Comparison of ENCODE assay signal across 11 mouse cellular contexts in genomic region chr17:35672527-35672926, GRCm38 (mm10). TPM values are rescaled to one million over a fixed set of nuclear protein-coding genes. Genes with fewer than 3 reads are reported as not detected.
DNase-seq lines count a peak whose midpoint lies in the region; ATAC-seq and TF ChIP-seq lines count a peak whose summit lies in the region.
"Had no signal": no experiment of that assay in that cellular context is flagged by ENCODE, and none has a peak within 500 bp of the region (broad histone marks: within the 10 kb centered on the region; RNA-seq: fewer than 3 reads in every experiment).

No protein-coding gene starts in this region.

- H3K36me3 ChIP-seq in forebrain, embryonic 10.5 days (replicated peaks), result peaks cover 24% of the 10 kb centered on the region
- no peaks in the 10 kb centered on the region for H3K36me3 ChIP-seq in forebrain, embryonic 11.5 days (ENCODE audit: control insufficient read depth, insufficient read depth, low read length)
- H3K36me3 ChIP-seq in liver, embryonic 12.5 days, result peaks cover 25% of the 10 kb centered on the region
- peaks cover 22% of the 10 kb centered on the region for H3K36me3 ChIP-seq in midbrain, embryonic 13.5 days

- H3K4me2 ChIP-seq in forebrain, embryonic 11.5 days (ENCODE audit: low read depth, low read length, severe bottlenecking), result no peak overlapping the region
- peak overlapping the region; percentile 83 for H3K4me2 ChIP-seq in liver, embryonic 12.5 days
- peak overlapping the region; percentile 90 for H3K4me2 ChIP-seq in midbrain, embryonic 13.5 days (replicated peaks)

- H3K27ac ChIP-seq in forebrain, embryonic 10.5 days, result no peak overlapping the region
- no peak overlapping the region for H3K27ac ChIP-seq in forebrain, embryonic 11.5 days (ENCODE audit: low read depth, low read length)
- no peak overlapping the region for H3K27ac ChIP-seq in liver, embryonic 12.5 days
- H3K27ac ChIP-seq in embryonic fibroblast, embryonic 13.5 days (ENCODE audit: insufficient read depth, low read length), result no peak overlapping the region
- H3K27ac ChIP-seq in midbrain, embryonic 13.5 days, result no peak overlapping the region

- no peak for DNase-seq in forebrain, embryonic 10.5 days (ENCODE audit: extremely low spot score, low spot score)
- no peak for DNase-seq in forebrain, embryonic 11.5 days (ENCODE audit: low spot score)
- no peak for DNase-seq in liver
- DNase-seq in frontal cortex, postnatal 10 days (ENCODE audit: low spot score in 2 of 2), result no peak
- no peak for DNase-seq in adrenal gland, postnatal 4 days (ENCODE audit: low spot score in 2 of 2)
- DNase-seq: cerebellum, adult 11 months; kidney, adult 18-20 months had no signal

- peak overlapping the region; percentile 76 for H3K4me3 ChIP-seq in forebrain, embryonic 10.5 days
- no peak overlapping the region for H3K4me3 ChIP-seq in forebrain, embryonic 11.5 days (ENCODE audit: low read depth, low read length)
- peak overlapping the region; percentile 83 for H3K4me3 ChIP-seq in liver, embryonic 12.5 days
- 0 out of 2 replicates have a peak overlapping the region, but pooled peaks have one; percentile 100 for H3K4me3 ChIP-seq in embryonic fibroblast, embryonic 13.5 days (ENCODE audit: insufficient read depth, low read length)
- H3K4me3 ChIP-seq in midbrain, embryonic 13.5 days (replicated peaks), result peak overlapping the region; percentile 77

- no peak for ATAC-seq in forebrain, embryonic 11.5 days (replicated peaks; ENCODE audit: low FRiP score)
- ATAC-seq in liver, embryonic 12.5 days, result no peak
- no peak for ATAC-seq in midbrain, embryonic 13.5 days

- peaks cover 22% of the 10 kb centered on the region for H3K4me1 ChIP-seq in forebrain, embryonic 10.5 days
- peaks cover 4% of the 10 kb centered on the region; the same call in 1 of the 2 replicates for H3K4me1 ChIP-seq in forebrain, embryonic 11.5 days (replicated peaks; ENCODE audit: control insufficient read depth, insufficient read depth, low read length)
- H3K4me1 ChIP-seq in liver, embryonic 12.5 days, result peaks cover 26% of the 10 kb centered on the region
- no peaks in the 10 kb centered on the region; the same call in 1 of the 2 replicates for H3K4me1 ChIP-seq in embryonic fibroblast, embryonic 13.5 days (ENCODE audit: control insufficient read depth, insufficient read depth, low read length)
- peaks cover 18% of the 10 kb centered on the region for H3K4me1 ChIP-seq in midbrain, embryonic 13.5 days (replicated peaks)

- no peaks in the 10 kb centered on the region for H3K9me3 ChIP-seq in forebrain, embryonic 10.5 days
- no peaks in the 10 kb centered on the region for H3K9me3 ChIP-seq in forebrain, embryonic 11.5 days (ENCODE audit: control insufficient read depth, low read length)
- no peaks in the 10 kb centered on the region for H3K9me3 ChIP-seq in liver, embryonic 12.5 days (replicated peaks)
- no peaks in the 10 kb centered on the region for H3K9me3 ChIP-seq in midbrain, embryonic 13.5 days

- H3K9ac ChIP-seq in forebrain, embryonic 11.5 days (ENCODE audit: low read length), result no peak overlapping the region
- H3K9ac ChIP-seq in liver, embryonic 12.5 days, result peak overlapping the region; percentile 86; the same call in 1 of the 2 replicates
- H3K9ac ChIP-seq in midbrain, embryonic 13.5 days (replicated peaks), result no peak overlapping the region; the same call in 1 of the 2 replicates

- TF ChIP-seq POLR2A in embryonic fibroblast, embryonic 13.5 days (IDR thresholded peaks at IDR 0.05; ENCODE audit: low read depth, low read length), result no peak; the same call in 1 of the 2 replicates

- TF ChIP-seq CTCF in embryonic fibroblast, embryonic 13.5 days (IDR thresholded peaks at IDR 0.05; ENCODE audit: borderline replicate concordance, insufficient read depth, low read length), result no peak

- H3K27me3 ChIP-seq in forebrain, embryonic 10.5 days (ENCODE audit: poor library complexity, severe bottlenecking), result no peaks in the 10 kb centered on the region
- no peaks in the 10 kb centered on the region for H3K27me3 ChIP-seq in forebrain, embryonic 11.5 days (ENCODE audit: control insufficient read depth, insufficient read depth, low read length)
- no peaks in the 10 kb centered on the region for H3K27me3 ChIP-seq in liver, embryonic 12.5 days (replicated peaks)
- H3K27me3 ChIP-seq in midbrain, embryonic 13.5 days, result no peaks in the 10 kb centered on the region

- WGBS in forebrain, embryonic 10.5 days, result 87% methylated on average over 6 of the region's 6 CpGs
- 83% methylated on average over 6 of the region's 6 CpGs for WGBS in forebrain, embryonic 11.5 days
- WGBS in liver, embryonic 12.5 days (ENCODE audit: insufficient replicate concordance), result 80% methylated on average over 6 of the region's 6 CpGs
- 89% methylated on average over 6 of the region's 6 CpGs for WGBS in midbrain, embryonic 13.5 days

RNA-seq across cellular contexts. Expression of gene Gtf2h4, which starts 1.0 kb away (rescaled TPM):
- 59.3 and 62.3 TPM in 2 replicates for polyA plus RNA-seq in forebrain, embryonic 10.5 days (2016; fragmentation: Nextera tagmentation; extraction: Ambion mirVana)
- 41.2 and 47.4 TPM in 2 replicates for polyA plus RNA-seq in forebrain, embryonic 11.5 days (2014; fragmentation: Nextera tagmentation; extraction: Ambion mirVana)
- 38.3 and 44.0 TPM in 2 replicates for polyA plus RNA-seq in liver, embryonic 12.5 days (2016; fragmentation: Nextera tagmentation; extraction: Ambion mirVana)
- polyA plus RNA-seq in embryonic fibroblast, embryonic 13.5 days (2011; ENCODE audit: insufficient read length, low read depth, missing spikeins), result 28.7 and 40.5 TPM in 2 replicates
- polyA plus RNA-seq in midbrain, embryonic 13.5 days (2015; fragmentation: Nextera tagmentation; extraction: Ambion mirVana), result 31.5 and 32.0 TPM in 2 replicates
- 10 to 100 TPM; 30.1 to 31.4 TPM for total RNA-seq in adrenal gland, postnatal 4 days (2021)

RNA-seq across cellular contexts. Expression of gene Vars2, which starts 5.1 kb away (rescaled TPM):
- polyA plus RNA-seq in forebrain, embryonic 10.5 days (2016; fragmentation: Nextera tagmentation; extraction: Ambion mirVana), result 19.3 and 20.2 TPM in 2 replicates
- polyA plus RNA-seq in forebrain, embryonic 11.5 days (2014; fragmentation: Nextera tagmentation; extraction: Ambion mirVana), result 16.2 and 19.5 TPM in 2 replicates
- 10.7 and 11.8 TPM in 2 replicates for polyA plus RNA-seq in liver, embryonic 12.5 days (2016; fragmentation: Nextera tagmentation; extraction: Ambion mirVana)
- polyA plus RNA-seq in embryonic fibroblast, embryonic 13.5 days (2011; ENCODE audit: insufficient read length, low read depth, missing spikeins), result 12.3 and 14.3 TPM in 2 replicates
- polyA plus RNA-seq in midbrain, embryonic 13.5 days (2015; fragmentation: Nextera tagmentation; extraction: Ambion mirVana), result 13.0 and 15.1 TPM in 2 replicates
- total RNA-seq in adrenal gland, postnatal 4 days (2021), result 10 to 100 TPM; 57.7 to 61.0 TPM

RNA-seq across cellular contexts. Expression of gene Mucl3, which starts 29.0 kb away (rescaled TPM):
- 0.12 and 0.14 TPM in 2 replicates for polyA plus RNA-seq in forebrain, embryonic 10.5 days (2016; fragmentation: Nextera tagmentation; extraction: Ambion mirVana)
- polyA plus RNA-seq in forebrain, embryonic 11.5 days (2014; fragmentation: Nextera tagmentation; extraction: Ambion mirVana), result 0.07 and 0.13 TPM in 2 replicates
- polyA plus RNA-seq in liver, embryonic 12.5 days (2016; fragmentation: Nextera tagmentation; extraction: Ambion mirVana), result 0.05 TPM in 1 of 2 replicates, not detected in the other
- 0.18 and 0.19 TPM in 2 replicates for polyA plus RNA-seq in embryonic fibroblast, embryonic 13.5 days (2011; ENCODE audit: insufficient read length, low read depth, missing spikeins)
- not detected in 2 replicates for polyA plus RNA-seq in midbrain, embryonic 13.5 days (2015; fragmentation: Nextera tagmentation; extraction: Ambion mirVana)
- under 1 TPM in 1 of 2 experiments, not detected in 1; 0.11 TPM for total RNA-seq in adrenal gland, postnatal 4 days (2021)
- polyA plus RNA-seq: liver, embryonic 16.5 days had no signal

RNA-seq across cellular contexts. Expression of gene Ddr1, which starts 31.9 kb away (rescaled TPM):
- 105 and 112 TPM in 2 replicates for polyA plus RNA-seq in forebrain, embryonic 10.5 days (2016; fragmentation: Nextera tagmentation; extraction: Ambion mirVana)
- 130 and 144 TPM in 2 replicates for polyA plus RNA-seq in forebrain, embryonic 11.5 days (2014; fragmentation: Nextera tagmentation; extraction: Ambion mirVana)
- 5.7 and 6.1 TPM in 2 replicates for polyA plus RNA-seq in liver, embryonic 12.5 days (2016; fragmentation: Nextera tagmentation; extraction: Ambion mirVana)
- polyA plus RNA-seq in embryonic fibroblast, embryonic 13.5 days (2011; ENCODE audit: insufficient read length, low read depth, missing spikeins), result 42.9 and 46.3 TPM in 2 replicates
- 163 and 187 TPM in 2 replicates for polyA plus RNA-seq in midbrain, embryonic 13.5 days (2015; fragmentation: Nextera tagmentation; extraction: Ambion mirVana)
- total RNA-seq in adrenal gland, postnatal 4 days (2021), result 10 to 100 TPM; 55.9 to 65.9 TPM

RNA-seq across cellular contexts. Expression of gene Gm9573, which starts 46.1 kb away (rescaled TPM):
- not detected in 2 replicates for polyA plus RNA-seq in forebrain, embryonic 10.5 days (2016; fragmentation: Nextera tagmentation; extraction: Ambion mirVana)
- polyA plus RNA-seq in forebrain, embryonic 11.5 days (2014; fragmentation: Nextera tagmentation; extraction: Ambion mirVana), result not detected in 2 replicates
- not detected in 2 replicates for polyA plus RNA-seq in liver, embryonic 12.5 days (2016; fragmentation: Nextera tagmentation; extraction: Ambion mirVana)
- polyA plus RNA-seq in embryonic fibroblast, embryonic 13.5 days (2011; ENCODE audit: insufficient read length, low read depth, missing spikeins), result not detected in 2 replicates
- not detected in 2 replicates for polyA plus RNA-seq in midbrain, embryonic 13.5 days (2015; fragmentation: Nextera tagmentation; extraction: Ambion mirVana)
- total RNA-seq in adrenal gland, postnatal 4 days (2021), result not detected
- polyA plus RNA-seq: liver, embryonic 16.5 days had no signal
